ENCODE assay signal across 11 mouse cellular contexts in genomic region chr3:139297909-139298308, GRCm38 (mm10).
DNase-seq lines count a peak whose midpoint lies in the region; ATAC-seq and TF ChIP-seq lines count a peak whose summit lies in the region.
"Had no signal": no experiment of that assay in that cellular context is flagged by ENCODE, and none has a peak within 500 bp of the region (broad histone marks: within the 10 kb centered on the region; RNA-seq: fewer than 3 reads in every experiment).

No protein-coding gene starts in this region.

- no peaks in the 10 kb centered on the region for H3K79me2 ChIP-seq in liver, adult 2 months (ENCODE audit: control insufficient read depth, insufficient read depth, low read length)

- peak; percentile 71 for TF ChIP-seq CTCF in forebrain, postnatal 0 days (IDR thresholded peaks at IDR 0.05; ENCODE audit: low read depth)
- no peak for TF ChIP-seq CTCF in liver, adult 2 months (IDR thresholded peaks at IDR 0.05; ENCODE audit: low read depth, low read length)
- no peak for TF ChIP-seq CTCF in thymus, adult 2 months (IDR thresholded peaks at IDR 0.05; ENCODE audit: borderline replicate concordance, control insufficient read depth, extremely low read depth, insufficient read depth, low read length, poor library complexity)

- H3K9me3 ChIP-seq in forebrain, postnatal 0 days (ENCODE audit: low read length) = no peaks in the 10 kb centered on the region
- H3K9me3 ChIP-seq in forebrain, embryonic 12.5 days = no peaks in the 10 kb centered on the region
- no peaks in the 10 kb centered on the region for H3K9me3 ChIP-seq in liver, embryonic 11.5 days (ENCODE audit: control insufficient read depth, low read length)
- H3K9me3 ChIP-seq: forebrain, embryonic 13.5 days; limb, embryonic 13.5 days; midbrain, embryonic 15.5 days had no signal

- no peak overlapping the region for H3K4me2 ChIP-seq in forebrain, postnatal 0 days (ENCODE audit: low read depth)
- no peak overlapping the region for H3K4me2 ChIP-seq in forebrain, embryonic 12.5 days
- no peak overlapping the region for H3K4me2 ChIP-seq in liver, embryonic 11.5 days
- H3K4me2 ChIP-seq: forebrain, embryonic 13.5 days; limb, embryonic 13.5 days; midbrain, embryonic 15.5 days had no signal

- H3K27ac ChIP-seq in forebrain, postnatal 0 days (ENCODE audit: low read depth, low read length) = no peak overlapping the region
- H3K27ac ChIP-seq in forebrain, embryonic 12.5 days = no peak overlapping the region
- no peak overlapping the region for H3K27ac ChIP-seq in liver, adult 2 months (replicated peaks; ENCODE audit: insufficient read depth, low read depth, low read length)
- H3K27ac ChIP-seq in liver, embryonic 11.5 days (ENCODE audit: low read depth, low read length) = no peak overlapping the region
- H3K27ac ChIP-seq in thymus, adult 2 months (ENCODE audit: control insufficient read depth, insufficient read depth, low read length) = no peak overlapping the region
- H3K27ac ChIP-seq: forebrain, embryonic 13.5 days; limb, embryonic 13.5 days; midbrain, embryonic 15.5 days had no signal

- TF ChIP-seq POLR2A in liver, adult 2 months (IDR thresholded peaks at IDR 0.05; ENCODE audit: extremely low read depth, insufficient read depth, low read length) = no peak
- TF ChIP-seq POLR2A in thymus, adult 2 months (IDR thresholded peaks at IDR 0.05; ENCODE audit: control insufficient read depth, extremely low read depth, insufficient read depth, low read length, poor library complexity) = no peak

- ATAC-seq in forebrain, postnatal 0 days = no peak
- no peak for ATAC-seq in forebrain, embryonic 12.5 days (ENCODE audit: low FRiP score)
- ATAC-seq in liver, embryonic 11.5 days (replicated peaks; ENCODE audit: low FRiP score) = no peak
- ATAC-seq: forebrain, embryonic 13.5 days; midbrain, embryonic 15.5 days had no signal

- no peaks in the 10 kb centered on the region for H3K27me3 ChIP-seq in forebrain, postnatal 0 days (ENCODE audit: insufficient read depth, low read length)
- H3K27me3 ChIP-seq in forebrain, embryonic 12.5 days = no peaks in the 10 kb centered on the region
- H3K27me3 ChIP-seq in liver, adult 2 months (ENCODE audit: control insufficient read depth, insufficient read depth, low read length) = no peaks in the 10 kb centered on the region
- H3K27me3 ChIP-seq in liver, embryonic 11.5 days (replicated peaks; ENCODE audit: control insufficient read depth, insufficient read depth, low read length) = no peaks in the 10 kb centered on the region
- H3K27me3 ChIP-seq in thymus, adult 2 months (ENCODE audit: control insufficient read depth, insufficient read depth, low read length) = no peaks in the 10 kb centered on the region
- H3K27me3 ChIP-seq: forebrain, embryonic 13.5 days; limb, embryonic 13.5 days; midbrain, embryonic 15.5 days had no signal

- DNase-seq in forebrain, postnatal 0 days = peak; percentile 74
- peak; percentile 19 for DNase-seq in liver, adult 2 months (ENCODE audit: extremely low read depth, low read depth, low spot score)
- DNase-seq in liver, embryonic 11.5 days (ENCODE audit: low spot score) = no peak
- peak; percentile 13 for DNase-seq in adipocyte (ENCODE audit: low spot score)
- DNase-seq in retina, adult 2 months (ENCODE audit: low read depth, low spot score) = peak; percentile 8
- no peak for DNase-seq in thymus, adult 2 months
- no peak for DNase-seq in frontal cortex, postnatal 14 days (ENCODE audit: low spot score in 2 of 2)

- no peaks in the 10 kb centered on the region for H3K4me1 ChIP-seq in forebrain, postnatal 0 days (ENCODE audit: insufficient read depth)
- no peaks in the 10 kb centered on the region for H3K4me1 ChIP-seq in forebrain, embryonic 12.5 days
- no peaks in the 10 kb centered on the region for H3K4me1 ChIP-seq in liver, adult 2 months (ENCODE audit: control insufficient read depth, insufficient read depth, low read length)
- H3K4me1 ChIP-seq in liver, embryonic 11.5 days (replicated peaks; ENCODE audit: control insufficient read depth, insufficient read depth, low read length) = no peaks in the 10 kb centered on the region
- H3K4me1 ChIP-seq in thymus, adult 2 months (replicated peaks; ENCODE audit: control insufficient read depth, insufficient read depth, low read length) = no peaks in the 10 kb centered on the region
- H3K4me1 ChIP-seq: forebrain, embryonic 13.5 days; limb, embryonic 13.5 days; midbrain, embryonic 15.5 days had no signal

- no peaks in the 10 kb centered on the region for H3K36me3 ChIP-seq in forebrain, postnatal 0 days (ENCODE audit: insufficient read depth)
- H3K36me3 ChIP-seq in forebrain, embryonic 12.5 days (replicated peaks) = no peaks in the 10 kb centered on the region
- H3K36me3 ChIP-seq in liver, adult 2 months (ENCODE audit: control insufficient read depth, insufficient read depth, low read length) = no peaks in the 10 kb centered on the region
- no peaks in the 10 kb centered on the region for H3K36me3 ChIP-seq in liver, embryonic 11.5 days (ENCODE audit: control insufficient read depth, insufficient read depth, low read length)
- H3K36me3 ChIP-seq in thymus, adult 2 months (ENCODE audit: control insufficient read depth, insufficient read depth, low read length) = no peaks in the 10 kb centered on the region
- H3K36me3 ChIP-seq: limb, embryonic 13.5 days; midbrain, embryonic 15.5 days had no signal

- no peak overlapping the region for H3K4me3 ChIP-seq in forebrain, postnatal 0 days (ENCODE audit: low read depth, low read length)
- H3K4me3 ChIP-seq in forebrain, embryonic 12.5 days (replicated peaks) = no peak overlapping the region
- no peak overlapping the region for H3K4me3 ChIP-seq in liver, adult 2 months (ENCODE audit: insufficient read depth, low read depth, low read length)
- no peak overlapping the region for H3K4me3 ChIP-seq in liver, embryonic 11.5 days (ENCODE audit: low read depth, low read length)
- H3K4me3 ChIP-seq in thymus, adult 2 months (ENCODE audit: control insufficient read depth, insufficient read depth, low read length) = no peak overlapping the region
- H3K4me3 ChIP-seq: forebrain, embryonic 13.5 days; limb, embryonic 13.5 days; midbrain, embryonic 15.5 days had no signal

- no peak overlapping the region for H3K9ac ChIP-seq in forebrain, postnatal 0 days
- H3K9ac ChIP-seq in forebrain, embryonic 12.5 days = no peak overlapping the region
- no peak overlapping the region for H3K9ac ChIP-seq in liver, adult 2 months (ENCODE audit: low read depth, low read length)
- no peak overlapping the region for H3K9ac ChIP-seq in liver, embryonic 11.5 days (ENCODE audit: low read depth, low read length)
- H3K9ac ChIP-seq: forebrain, embryonic 13.5 days; limb, embryonic 13.5 days; midbrain, embryonic 15.5 days had no signal

Comparison
In these comparisons a context has a peak if more than half of its experiments do, and no peak if none do; other contexts are left out.
1. DNase-seq: peak in forebrain, postnatal 0 days (single experiment), liver, adult 2 months (single experiment), adipocyte (single experiment) and retina, adult 2 months (single experiment); none in liver, embryonic 11.5 days (single experiment), thymus, adult 2 months (single experiment) and frontal cortex, postnatal 14 days (0 of 2).